ENCODE assay signal across 10 mouse cellular contexts in the genomic region with DNA sequence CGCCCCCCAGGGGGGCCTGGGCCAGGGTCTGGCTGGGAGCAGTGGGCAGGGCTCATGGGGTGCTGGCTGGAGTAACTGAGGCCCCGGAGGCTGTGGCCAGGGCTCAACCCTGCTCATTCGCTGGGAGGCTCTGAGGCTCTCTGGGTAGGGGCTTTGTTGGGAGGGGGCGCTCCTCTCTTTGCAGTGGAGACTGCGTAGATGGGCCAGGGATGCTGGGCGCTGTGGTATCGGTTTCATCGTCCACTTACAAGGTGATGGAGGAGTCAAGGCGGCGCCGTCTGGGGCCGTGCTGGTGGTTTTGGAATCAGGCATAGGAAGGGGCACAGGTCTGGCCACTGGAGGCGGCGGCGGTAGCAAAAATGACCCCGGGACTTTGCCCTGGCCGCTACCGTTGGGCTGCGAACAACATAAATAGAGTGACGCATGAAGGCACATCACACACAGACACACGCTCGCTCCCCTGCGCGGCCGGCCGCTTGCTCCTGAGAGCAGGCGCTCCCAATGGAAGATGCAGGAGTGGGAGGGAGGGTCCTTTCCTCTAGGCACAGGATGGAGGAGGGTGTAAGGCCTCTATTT. TPM values are rescaled to one million over a fixed set of nuclear protein-coding genes. Genes with fewer than 3 reads are reported as not detected.
DNase-seq lines count a peak whose midpoint lies in the region; ATAC-seq and TF ChIP-seq lines count a peak whose summit lies in the region.
"Had no signal": no experiment of that assay in that cellular context is flagged by ENCODE, and none has a peak within 500 bp of the region (broad histone marks: within the 10 kb centered on the region; RNA-seq: fewer than 3 reads in every experiment).

No protein-coding gene starts in this region.

- no peak for TF ChIP-seq CTCF in left cerebral cortex, adult 2 months (IDR thresholded peaks at IDR 0.05)

- peak overlapping the region; percentile 36 for H3K4me2 ChIP-seq in forebrain, embryonic 14.5 days (ENCODE audit: low read length)
- H3K4me2 ChIP-seq in limb, embryonic 14.5 days (replicated peaks; ENCODE audit: low read depth, low read length, severe bottlenecking), result no peak overlapping the region
- H3K4me2 ChIP-seq in neural tube, embryonic 14.5 days (ENCODE audit: low read depth, low read length), result peak overlapping the region; percentile 8; the same call in 1 of the 2 replicates

- H3K27me3 ChIP-seq in forebrain, embryonic 14.5 days (replicated peaks; ENCODE audit: control insufficient read depth, insufficient read depth, low read length), result 0 out of 2 replicates have a peak, but pooled peaks cover 4% of the 10 kb centered on the region
- H3K27me3 ChIP-seq in limb, embryonic 14.5 days (ENCODE audit: control insufficient read depth, insufficient read depth, low read length), result no peaks in the 10 kb centered on the region
- peaks cover 4% of the 10 kb centered on the region; the same call in 1 of the 2 replicates for H3K27me3 ChIP-seq in neural tube, embryonic 14.5 days (ENCODE audit: control insufficient read depth, insufficient read depth, low read length)
- H3K27me3 ChIP-seq: Patski had no signal

- no peak for DNase-seq in left cerebral cortex, adult 2 months (ENCODE audit: extremely low spot score in 1 of 2, low spot score in 2 of 2)
- no peak for DNase-seq in left cerebral cortex, adult 11 months (ENCODE audit: low spot score)
- DNase-seq in forebrain, embryonic 14.5 days (ENCODE audit: low spot score), result no peak
- DNase-seq in limb, embryonic 14.5 days (ENCODE audit: low spot score), result no peak
- no peak for DNase-seq in right cerebral cortex, postnatal 36 days (ENCODE audit: low spot score in 2 of 2)
- DNase-seq: thymus, postnatal 36 days had no signal

- peak overlapping the region; percentile 59 for H3K9ac ChIP-seq in forebrain, embryonic 14.5 days (ENCODE audit: low read length)
- H3K9ac ChIP-seq in limb, embryonic 14.5 days (ENCODE audit: low read depth, low read length, severe bottlenecking), result no peak overlapping the region
- H3K9ac ChIP-seq in neural tube, embryonic 14.5 days (replicated peaks; ENCODE audit: low read depth, low read length), result no peak overlapping the region

- H3K36me3 ChIP-seq in forebrain, embryonic 14.5 days (ENCODE audit: control insufficient read depth, insufficient read depth, low read length), result peaks cover 64% of the 10 kb centered on the region
- H3K36me3 ChIP-seq in limb, embryonic 14.5 days (ENCODE audit: control insufficient read depth, insufficient read depth, low read length), result peaks cover 79% of the 10 kb centered on the region
- H3K36me3 ChIP-seq in neural tube, embryonic 14.5 days (ENCODE audit: control insufficient read depth, insufficient read depth, low read length), result no peaks in the 10 kb centered on the region

- intact Hi-C loops in left cerebral cortex, adult 2 months (cut with DNase I), result no loop called here

- WGBS in forebrain, embryonic 14.5 days, result 9% methylated on average over 27 of the region's 27 CpGs
- WGBS in limb, embryonic 14.5 days, result 13% methylated on average over 27 of the region's 27 CpGs
- 8% methylated on average over 26 of the region's 27 CpGs for WGBS in neural tube, embryonic 14.5 days

- no peak overlapping the region for H3K4me3 ChIP-seq in left cerebral cortex, adult 2 months
- no peak overlapping the region for H3K4me3 ChIP-seq in forebrain, embryonic 14.5 days (ENCODE audit: low read depth, low read length)
- no peak overlapping the region for H3K4me3 ChIP-seq in limb, embryonic 14.5 days (replicated peaks; ENCODE audit: low read length)
- no peak overlapping the region for H3K4me3 ChIP-seq in neural tube, embryonic 14.5 days (ENCODE audit: low read depth, low read length)

- H3K9me3 ChIP-seq in forebrain, embryonic 14.5 days (replicated peaks; ENCODE audit: control insufficient read depth, low read length), result no peaks in the 10 kb centered on the region
- H3K9me3 ChIP-seq in limb, embryonic 14.5 days (ENCODE audit: control insufficient read depth, low read length), result no peaks in the 10 kb centered on the region
- no peaks in the 10 kb centered on the region for H3K9me3 ChIP-seq in neural tube, embryonic 14.5 days (ENCODE audit: control insufficient read depth, low read length)

- H3K27ac ChIP-seq in left cerebral cortex, adult 2 months, result peak overlapping the region; percentile 66
- peak overlapping the region; percentile 85 for H3K27ac ChIP-seq in forebrain, embryonic 14.5 days (ENCODE audit: low read depth, low read length)
- peak overlapping the region; percentile 58; the same call in 1 of the 2 replicates for H3K27ac ChIP-seq in limb, embryonic 14.5 days (replicated peaks; ENCODE audit: low read depth, low read length)
- H3K27ac ChIP-seq in neural tube, embryonic 14.5 days (ENCODE audit: low read depth, low read length), result peak overlapping the region; percentile 44

- peaks cover 45% of the 10 kb centered on the region for H3K4me1 ChIP-seq in forebrain, embryonic 14.5 days (ENCODE audit: control insufficient read depth, insufficient read depth, low read length)
- peaks cover 64% of the 10 kb centered on the region for H3K4me1 ChIP-seq in limb, embryonic 14.5 days (ENCODE audit: control insufficient read depth, insufficient read depth, low read length)
- H3K4me1 ChIP-seq in neural tube, embryonic 14.5 days (ENCODE audit: control insufficient read depth, insufficient read depth, low read length), result peaks cover 16% of the 10 kb centered on the region

- no peak for TF ChIP-seq POLR2A in limb, embryonic 14.5 days (IDR thresholded peaks at IDR 0.05; ENCODE audit: borderline replicate concordance, extremely low read depth, insufficient read depth, insufficient read length)

- ATAC-seq in forebrain, embryonic 14.5 days, result no peak
- ATAC-seq in limb, embryonic 14.5 days (ENCODE audit: low FRiP score, low read depth), result no peak
- ATAC-seq in neural tube, embryonic 14.5 days (ENCODE audit: low read depth), result no peak
- no peak for ATAC-seq in erythroblast, adult 5-6 weeks (replicated peaks; ENCODE audit: low FRiP score, poor library complexity, severe bottlenecking)
- ATAC-seq: Patski had no signal

RNA-seq across cellular contexts. Expression of gene G430095P16Rik, which starts 6.8 kb away (rescaled TPM):
- total RNA-seq in left cerebral cortex, adult 2 months (2021), result not detected
- polyA plus RNA-seq in forebrain, embryonic 14.5 days (2014; fragmentation: Nextera tagmentation; extraction: Ambion mirVana), result 1.5 and 1.7 TPM in 2 replicates
- polyA plus RNA-seq in limb, embryonic 14.5 days (2012; rRNA removed), result 4.3 and 4.8 TPM in 2 replicates
- polyA plus RNA-seq in limb, embryonic 14.5 days (2014; fragmentation: Nextera tagmentation; extraction: Ambion mirVana), result 5.7 and 6.0 TPM in 2 replicates
- 0.76 and 1.8 TPM in 2 replicates for polyA plus RNA-seq in neural tube, embryonic 14.5 days (2014; fragmentation: Nextera tagmentation; extraction: Ambion mirVana)
- 7.9 and 18.1 TPM in 2 replicates for total RNA-seq in erythroblast, adult 5-6 weeks (2015; ENCODE audit: low replicate concordance)
- 3.6 and 12.9 TPM in 2 replicates for total RNA-seq in erythroblast, adult 5-6 weeks (2017; ENCODE audit: low replicate concordance)
- total RNA-seq: layer of hippocampus, adult 8-10 months had no signal

RNA-seq across cellular contexts. Expression of gene Lyl1, which starts 14.7 kb away (rescaled TPM):
- total RNA-seq in left cerebral cortex, adult 2 months (2021), result 1 to 10 TPM; 1.6 to 2.6 TPM
- 2.9 and 3.8 TPM in 2 replicates for polyA plus RNA-seq in forebrain, embryonic 14.5 days (2014; fragmentation: Nextera tagmentation; extraction: Ambion mirVana)
- polyA plus RNA-seq in limb, embryonic 14.5 days (2012; rRNA removed), result 7.1 and 7.6 TPM in 2 replicates
- 5.6 and 6.2 TPM in 2 replicates for polyA plus RNA-seq in limb, embryonic 14.5 days (2014; fragmentation: Nextera tagmentation; extraction: Ambion mirVana)
- 1.3 and 3.6 TPM in 2 replicates for polyA plus RNA-seq in neural tube, embryonic 14.5 days (2014; fragmentation: Nextera tagmentation; extraction: Ambion mirVana)
- 37.4 and 40.3 TPM in 2 replicates for total RNA-seq in erythroblast, adult 5-6 weeks (2015; ENCODE audit: low replicate concordance)
- 43.1 and 44.2 TPM in 2 replicates for total RNA-seq in erythroblast, adult 5-6 weeks (2017; ENCODE audit: low replicate concordance)

RNA-seq across cellular contexts. Expression of gene Nacc1, which starts 28.3 kb away (rescaled TPM):
- 10 to 100 TPM; 95.5 to 96.8 TPM for total RNA-seq in left cerebral cortex, adult 2 months (2021)
- polyA plus RNA-seq in forebrain, embryonic 14.5 days (2014; fragmentation: Nextera tagmentation; extraction: Ambion mirVana), result 17.0 and 17.6 TPM in 2 replicates
- polyA plus RNA-seq in limb, embryonic 14.5 days (2012; rRNA removed), result 68.8 and 86.2 TPM in 2 replicates
- polyA plus RNA-seq in limb, embryonic 14.5 days (2014; fragmentation: Nextera tagmentation; extraction: Ambion mirVana), result 18.5 and 19.8 TPM in 2 replicates
- polyA plus RNA-seq in neural tube, embryonic 14.5 days (2014; fragmentation: Nextera tagmentation; extraction: Ambion mirVana), result 15.3 and 16.6 TPM in 2 replicates
- 12.7 and 19.9 TPM in 2 replicates for total RNA-seq in erythroblast, adult 5-6 weeks (2015; ENCODE audit: low replicate concordance)
- total RNA-seq in erythroblast, adult 5-6 weeks (2017; ENCODE audit: low replicate concordance), result 8.2 and 13.1 TPM in 2 replicates

RNA-seq across cellular contexts. Expression of gene Trmt1, which starts 29.9 kb away (rescaled TPM):
- 100 to 1,000 TPM; 108 to 115 TPM for total RNA-seq in left cerebral cortex, adult 2 months (2021)
- polyA plus RNA-seq in forebrain, embryonic 14.5 days (2014; fragmentation: Nextera tagmentation; extraction: Ambion mirVana), result 47.8 and 52.3 TPM in 2 replicates
- polyA plus RNA-seq in limb, embryonic 14.5 days (2012; rRNA removed), result 144 and 158 TPM in 2 replicates
- 71.0 and 71.7 TPM in 2 replicates for polyA plus RNA-seq in limb, embryonic 14.5 days (2014; fragmentation: Nextera tagmentation; extraction: Ambion mirVana)
- 59.8 and 70.2 TPM in 2 replicates for polyA plus RNA-seq in neural tube, embryonic 14.5 days (2014; fragmentation: Nextera tagmentation; extraction: Ambion mirVana)
- 9.8 and 16.9 TPM in 2 replicates for total RNA-seq in erythroblast, adult 5-6 weeks (2015; ENCODE audit: low replicate concordance)
- total RNA-seq in erythroblast, adult 5-6 weeks (2017; ENCODE audit: low replicate concordance), result 18.3 and 21.5 TPM in 2 replicates

RNA-seq across cellular contexts. Expression of gene Ier2, which starts 53.3 kb away (rescaled TPM):
- 10 to 100 TPM; 17.5 to 17.9 TPM for total RNA-seq in left cerebral cortex, adult 2 months (2021)
- 26.5 and 29.3 TPM in 2 replicates for polyA plus RNA-seq in forebrain, embryonic 14.5 days (2014; fragmentation: Nextera tagmentation; extraction: Ambion mirVana)
- 33.3 and 38.2 TPM in 2 replicates for polyA plus RNA-seq in limb, embryonic 14.5 days (2012; rRNA removed)
- 66.0 and 70.1 TPM in 2 replicates for polyA plus RNA-seq in limb, embryonic 14.5 days (2014; fragmentation: Nextera tagmentation; extraction: Ambion mirVana)
- polyA plus RNA-seq in neural tube, embryonic 14.5 days (2014; fragmentation: Nextera tagmentation; extraction: Ambion mirVana), result 14.4 and 20.9 TPM in 2 replicates
- total RNA-seq in erythroblast, adult 5-6 weeks (2015; ENCODE audit: low replicate concordance), result 17.8 and 22.9 TPM in 2 replicates
- 9.2 and 14.8 TPM in 2 replicates for total RNA-seq in erythroblast, adult 5-6 weeks (2017; ENCODE audit: low replicate concordance)
